Mouse (Mus musculus) forebrain, embryonic 11.5 days (tissue): Measurements from ENCODE around the gene Itprip. TPM values are rescaled to one million over a fixed set of nuclear protein-coding genes. Genes with fewer than 3 reads are reported as not detected.

ENCODE experiments used
- ATAC-seq: fragments of 200-750 bp; cut with Nextera tagmentation; replicated peaks from 2 replicates; pipeline ENCODE4 v1.8.0; 2017; ENCODE audit warnings: moderate TSS enrichment; ENCODE audit not compliant: low FRiP score
- DNase-seq: peaks from one replicate; pipeline ENCODE4 v3.0.0-alpha.2; 2017; ENCODE audit warnings: low spot score
- H3K27ac ChIP-seq: fragments of 300-500 bp; sonication (generic); 2 replicates; pipeline ENCODE4 v1.5.1; 2014; ENCODE audit warnings: low read depth, low read length
- H3K27me3 ChIP-seq: fragments of 300-500 bp; sonication (generic); 2 replicates; pipeline ENCODE4 v1.6.1; 2014; ENCODE audit warnings: mild to moderate bottlenecking, low read length, mixed read lengths; ENCODE audit not compliant: control insufficient read depth, insufficient read depth
- H3K36me3 ChIP-seq: fragments of 300-500 bp; sonication (generic); 2 replicates; pipeline ENCODE4 v1.6.1; 2014; ENCODE audit warnings: mild to moderate bottlenecking, low read length, moderate library complexity, mixed read lengths; ENCODE audit not compliant: control insufficient read depth, insufficient read depth
- H3K4me1 ChIP-seq: fragments of 300-500 bp; sonication (generic); replicated peaks from 2 replicates; pipeline ENCODE4 v1.6.1; 2014; ENCODE audit warnings: low read length, mixed read lengths; ENCODE audit not compliant: control insufficient read depth, insufficient read depth
- H3K4me2 ChIP-seq: fragments of 300-500 bp; sonication (generic); 2 replicates; pipeline ENCODE4 v1.6.1; 2014; ENCODE audit warnings: low read depth, mild to moderate bottlenecking, low read length, moderate library complexity, mixed read lengths; ENCODE audit not compliant: severe bottlenecking
- H3K4me3 ChIP-seq: fragments of 300-500 bp; sonication (generic); 2 replicates; pipeline ENCODE4 v1.5.1; 2014; ENCODE audit warnings: low read depth, low read length
- H3K9ac ChIP-seq: fragments of 300-500 bp; sonication (generic); 2 replicates; pipeline ENCODE4 v1.6.1; 2014; ENCODE audit warnings: low read length
- H3K9me3 ChIP-seq: fragments of 300-500 bp; sonication (generic); 2 replicates; pipeline ENCODE4 v1.6.1; 2016; ENCODE audit warnings: low read length, mixed read lengths; ENCODE audit not compliant: control insufficient read depth
- WGBS: fragments of 180-500 bp; shearing (Covaris S2); extraction: QIAGEN DNeasy Blood & Tissue Kit; methylation state at CpG from one replicate; pipeline ENCODE4 v1.1.7; 2014; 5-methylcytosine and 5-hydroxymethylcytosine counted together
- polyA plus RNA-seq: library from polyadenylated mRNA; unstranded; fragments of >200 nt; fragmentation: Nextera tagmentation; extraction: Ambion mirVana; gene quantifications from 2 replicates; pipeline ENCODE4 v1.2.1, GENCODE M21; 2014

Itprip gene
- polyA plus RNA-seq, 1 experiment from 2014 or later: 20.4 TPM

- peak overlapping the region; percentile 59 for H3K4me2 ChIP-seq
- no peaks in the 10 kb centered on the region for H3K36me3 ChIP-seq
- H3K4me1 ChIP-seq: peaks cover 12% of the 10 kb centered on the region
- no peaks in the 10 kb centered on the region for H3K27me3 ChIP-seq
- DNase-seq (peak; percentile 81), ATAC-seq (peak; percentile 83)
- H3K4me3 ChIP-seq: peak overlapping the region; percentile 26
- 5% methylated on average over 10 of the region's 10 CpGs for WGBS
- peak overlapping the region; percentile 94 for H3K27ac ChIP-seq
- peak overlapping the region; percentile 82 for H3K9ac ChIP-seq
- H3K9me3 ChIP-seq: no peaks in the 10 kb centered on the region
Measured at GRCm38 (mm10) chr19:47909387-47910116, 9.5 kb downstream of the Itprip start.

GRCm38 (mm10) chr19:47908961-47909371, 10.1 kb downstream of the Itprip start:
- peak; percentile 56 for DNase-seq
- Histone ChIP-seq H3K4me1 (peaks cover 12% of the 10 kb centered on the region), H3K27ac (peak overlapping the region; percentile 94; the same call in 1 of the 2 replicates), H3K4me2 (peak overlapping the region; percentile 59), H3K36me3 (no peaks in the 10 kb centered on the region), H3K27me3 (no peaks in the 10 kb centered on the region), H3K4me3 (peak overlapping the region; percentile 26), H3K9me3 (no peaks in the 10 kb centered on the region), H3K9ac (peak overlapping the region; percentile 82)
- peak; percentile 62 for ATAC-seq
- WGBS: 20% methylated on average over 6 of the region's 6 CpGs

DNA sequence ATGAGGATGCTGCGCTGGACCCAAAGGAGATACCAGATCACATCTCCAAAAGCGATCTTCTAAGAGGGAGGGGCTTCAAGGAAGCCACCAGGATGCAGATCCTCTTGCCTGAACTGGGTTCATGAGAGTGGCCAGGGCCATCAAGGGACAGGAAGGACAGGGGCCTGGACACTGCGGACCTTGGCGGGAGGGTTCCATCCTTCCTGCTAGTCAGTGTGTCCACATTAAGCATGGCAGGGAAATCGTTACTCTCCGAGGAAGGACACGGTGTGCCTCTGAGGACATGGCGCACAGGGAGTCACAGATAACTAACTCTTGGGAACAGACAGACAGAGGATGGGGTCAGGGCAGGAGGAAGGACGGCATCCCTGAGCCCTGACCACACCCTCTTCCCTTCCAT, 11.5 kb downstream of the Itprip start:
- H3K27me3 ChIP-seq: no peaks in the 10 kb centered on the region
- no peak overlapping the region for H3K4me2 ChIP-seq
- ATAC-seq (no peak), DNase-seq (no peak)
- no peak overlapping the region for H3K27ac ChIP-seq
- 91% methylated on average over 9 of the region's 9 CpGs for WGBS
- no peak overlapping the region for H3K9ac ChIP-seq
- no peaks in the 10 kb centered on the region for H3K36me3 ChIP-seq
- no peak overlapping the region for H3K4me3 ChIP-seq
- no peaks in the 10 kb centered on the region for H3K9me3 ChIP-seq
- H3K4me1 ChIP-seq: peaks cover 17% of the 10 kb centered on the region

GRCm38 (mm10) chr19:47905603-47906002, 13.5 kb downstream of the Itprip start:
- Histone ChIP-seq H3K4me2 (no peak overlapping the region), H3K9ac (no peak overlapping the region), H3K4me3 (no peak overlapping the region), H3K4me1 (peaks cover 17% of the 10 kb centered on the region), H3K27me3 (no peaks in the 10 kb centered on the region), H3K9me3 (no peaks in the 10 kb centered on the region), H3K36me3 (no peaks in the 10 kb centered on the region), H3K27ac (no peak overlapping the region)
- 89% methylated on average over 5 of the region's 5 CpGs for WGBS
- ATAC-seq: no peak
- no peak for DNase-seq

DNA sequence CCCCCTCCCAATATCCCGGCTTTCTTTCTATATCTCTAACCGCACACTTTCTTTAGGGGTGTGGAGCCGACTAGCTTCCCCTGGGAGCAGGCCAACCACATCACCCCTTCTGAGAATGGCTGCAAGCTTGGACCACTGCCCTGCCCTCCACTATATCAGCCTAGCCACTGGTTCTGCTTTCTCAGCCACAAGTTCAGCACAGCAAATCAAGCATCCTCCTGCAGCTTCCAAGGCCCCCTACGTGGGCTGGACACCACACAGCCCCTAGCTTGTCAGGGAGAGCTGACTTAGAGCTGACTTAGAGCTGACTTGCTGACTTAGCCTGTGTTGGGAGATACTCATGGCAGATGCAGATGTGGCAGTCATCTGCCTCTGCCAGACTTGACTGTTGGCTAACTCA, 14.0 kb downstream of the Itprip start:
- ATAC-seq (no peak), DNase-seq (no peak)
- Histone ChIP-seq H3K27ac (no peak overlapping the region), H3K9ac (no peak overlapping the region), H3K4me1 (peaks cover 13% of the 10 kb centered on the region), H3K9me3 (no peaks in the 10 kb centered on the region), H3K4me2 (no peak overlapping the region), H3K36me3 (no peaks in the 10 kb centered on the region), H3K27me3 (no peaks in the 10 kb centered on the region), H3K4me3 (no peak overlapping the region)
- 92% methylated on average over 4 of the region's 4 CpGs for WGBS

- H3K4me2 ChIP-seq: no peak overlapping the region
- no peak overlapping the region for H3K27ac ChIP-seq
Measured at GRCm38 (mm10) chr19:47903679-47904078, 15.4 kb downstream of the Itprip start.

DNA sequence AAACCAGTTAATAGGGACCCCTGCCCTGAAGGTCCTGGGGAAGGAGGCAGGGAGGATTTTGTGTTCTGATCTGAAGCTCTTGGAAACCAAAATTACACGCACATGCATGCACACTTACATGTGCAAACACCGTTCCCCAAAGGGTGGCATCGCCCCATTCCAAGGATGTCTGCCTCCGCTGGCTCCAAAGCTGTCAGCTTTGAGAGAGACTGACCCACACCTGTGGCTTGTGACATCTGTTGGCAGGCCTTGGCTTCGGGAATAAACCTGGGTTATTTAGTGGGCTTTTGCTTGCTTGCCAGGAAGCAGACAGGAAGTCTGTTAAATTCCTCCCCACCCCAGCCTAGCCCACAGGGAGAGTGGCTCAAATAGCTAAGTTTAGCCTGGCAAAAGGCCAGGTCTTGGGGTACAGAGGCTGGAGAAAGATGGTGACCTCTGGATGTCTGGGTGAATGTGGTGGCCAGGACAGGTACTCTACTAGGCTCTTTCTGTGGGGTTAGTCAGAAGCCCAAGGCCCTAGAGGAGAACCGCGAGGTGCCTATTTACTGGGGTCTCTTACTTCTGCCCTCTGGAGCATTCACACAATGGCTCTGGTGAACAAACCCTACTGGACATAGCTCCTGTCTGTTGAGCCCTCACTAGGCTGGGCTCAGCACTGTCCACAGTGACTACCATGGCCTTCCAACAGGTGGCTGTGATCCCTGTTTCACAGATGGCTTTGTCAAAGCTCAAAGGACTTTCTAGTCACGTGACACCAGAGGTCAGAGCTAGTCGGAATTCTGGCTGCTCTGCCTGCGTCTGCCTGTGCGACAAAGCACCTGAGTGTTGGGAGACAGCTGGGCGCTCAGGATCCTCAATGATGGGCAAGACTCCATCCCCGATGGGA, 16.5 kb downstream of the Itprip start:
- no peak overlapping the region for H3K4me2 ChIP-seq
- DNase-seq (no peak), ATAC-seq (no peak)
- H3K9ac ChIP-seq: no peak overlapping the region
- H3K4me1 ChIP-seq: peaks cover 5% of the 10 kb centered on the region; the same call in 1 of the 2 replicates
- H3K9me3 ChIP-seq: no peaks in the 10 kb centered on the region
- H3K36me3 ChIP-seq: no peaks in the 10 kb centered on the region; the same call in 1 of the 2 replicates
- WGBS: 72% methylated on average over 13 of the region's 13 CpGs
- H3K4me3 ChIP-seq: no peak overlapping the region
- no peak overlapping the region for H3K27ac ChIP-seq
- no peaks in the 10 kb centered on the region for H3K27me3 ChIP-seq

More at GRCm38 (mm10) chr19:47903679-47904078, 15.4 kb downstream of the Itprip start:
- 55% methylated on average over 4 of the region's 4 CpGs for WGBS
- H3K27me3 ChIP-seq: no peaks in the 10 kb centered on the region
- ATAC-seq (peak; percentile 32), DNase-seq (no peak)
- peaks cover 5% of the 10 kb centered on the region for H3K4me1 ChIP-seq
- no peak overlapping the region for H3K9ac ChIP-seq
- no peaks in the 10 kb centered on the region for H3K36me3 ChIP-seq
- H3K4me3 ChIP-seq: no peak overlapping the region
- H3K9me3 ChIP-seq: no peaks in the 10 kb centered on the region

GRCm38 (mm10) chr19:47900558-47900957, 18.5 kb downstream of the Itprip start:
- H3K9me3 ChIP-seq: no peaks in the 10 kb centered on the region
- H3K27me3 ChIP-seq: no peaks in the 10 kb centered on the region
- DNase-seq: no peak
- no peak overlapping the region for H3K4me2 ChIP-seq
- no peak overlapping the region for H3K9ac ChIP-seq
- WGBS: 86% methylated on average over 10 of the region's 10 CpGs
- no peak overlapping the region for H3K4me3 ChIP-seq
- peaks cover 3% of the 10 kb centered on the region; the same call in 1 of the 2 replicates for H3K36me3 ChIP-seq
- ATAC-seq: no peak
- H3K4me1 ChIP-seq: peaks cover 5% of the 10 kb centered on the region; the same call in 1 of the 2 replicates
- H3K27ac ChIP-seq: no peak overlapping the region
